Comparison of ENCODE assay signal across 24 mouse cellular contexts in the genomic region with DNA sequence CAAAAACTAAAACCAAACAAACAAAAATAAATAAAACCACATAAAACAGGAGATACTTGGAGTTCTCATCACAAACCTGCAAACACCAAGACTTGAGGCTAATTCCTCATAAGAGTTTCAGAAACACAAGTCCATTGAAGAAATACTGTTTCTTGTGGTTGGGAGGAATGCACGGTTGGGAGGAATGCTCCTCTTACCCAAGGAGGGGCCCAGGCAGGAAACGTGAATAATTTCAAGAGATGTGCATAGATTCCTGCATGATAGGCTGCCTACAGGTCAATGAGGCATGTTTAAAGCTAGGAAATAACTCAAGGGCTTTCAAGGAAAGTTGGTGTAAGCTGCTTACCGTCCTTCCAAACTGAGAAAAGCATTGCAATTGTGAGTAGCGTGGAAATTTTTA.
"Had no signal": no experiment of that assay in that cellular context is flagged by ENCODE, and none has a peak within 500 bp of the region (broad histone marks: within the 10 kb centered on the region; RNA-seq: fewer than 3 reads in every experiment).

No protein-coding gene starts in this region.

- H3K36me3 ChIP-seq: heart, embryonic 10.5 days; heart, embryonic 12.5 days; hindbrain, embryonic 10.5 days; hindbrain, embryonic 12.5 days; intestine, embryonic 15.5 days; limb, embryonic 10.5 days; limb, embryonic 12.5 days had no signal

- H3K9ac ChIP-seq: forebrain, postnatal 0 days; heart, embryonic 12.5 days; hindbrain, embryonic 12.5 days; hindbrain, embryonic 14.5 days; intestine, embryonic 15.5 days; limb, embryonic 12.5 days had no signal

- H3K4me2 ChIP-seq: heart, embryonic 12.5 days; hindbrain, embryonic 12.5 days; hindbrain, embryonic 14.5 days; intestine, embryonic 15.5 days; limb, embryonic 12.5 days had no signal

- H3K4me1 ChIP-seq: hindbrain, embryonic 12.5 days; intestine, embryonic 15.5 days had no signal

- H3K9me3 ChIP-seq: heart, embryonic 10.5 days; heart, embryonic 12.5 days; hindbrain, embryonic 10.5 days; hindbrain, embryonic 12.5 days; intestine, embryonic 15.5 days; limb, embryonic 10.5 days; limb, embryonic 12.5 days had no signal

- H3K4me3 ChIP-seq: heart, embryonic 10.5 days; heart, embryonic 12.5 days; hindbrain, embryonic 10.5 days; hindbrain, embryonic 12.5 days; intestine, embryonic 15.5 days; layer of hippocampus, adult 2 months; left cerebral cortex, adult 2 months; limb, embryonic 10.5 days; limb, embryonic 12.5 days had no signal

- ATAC-seq: forebrain, postnatal 0 days; hindbrain, embryonic 16.5 days; inflammation-experienced regulatory T-cells, adult 6 months; intestine, embryonic 15.5 days; intestine, postnatal 0 days had no signal

- H3K27ac ChIP-seq: heart, embryonic 10.5 days; hindbrain, embryonic 10.5 days; hindbrain, embryonic 12.5 days; hindbrain, embryonic 14.5 days; intestine, embryonic 15.5 days; layer of hippocampus, adult 2 months; left cerebral cortex, adult 2 months; limb, embryonic 10.5 days; limb, embryonic 12.5 days had no signal

- DNase-seq: forebrain, postnatal 0 days; gastrocnemius, postnatal 14 days; gastrocnemius, postnatal 36 days; heart, adult 18-20 months; heart, postnatal 10 days; heart, postnatal 4 days; kidney, adult 18-20 months; kidney, adult 8-10 months; kidney, postnatal 10 days; kidney, postnatal 25 days; kidney, postnatal 4 days had no signal

- H3K27me3 ChIP-seq: heart, embryonic 12.5 days; hindbrain, embryonic 12.5 days; intestine, embryonic 15.5 days; limb, embryonic 12.5 days had no signal
